Mouse (Mus musculus) E14TG2a.4 (cell line): ENCODE results near the gene Ccdc51.
"Not testable (repeated sequence)": the region's sequence is repeated elsewhere in the genome, so short reads cannot be mapped to it uniquely, and the experiment has no call there.

ENCODE experiments used
- H3K27me3 ChIP-seq: 2 replicates; pipeline ENCODE4 v1.6.1; 2014; ENCODE audit warnings: low read length, control low read depth; ENCODE audit not compliant: insufficient read depth
- H3K36me3 ChIP-seq: 2 replicates; pipeline ENCODE4 v1.6.1; 2014; ENCODE audit warnings: low read length, control low read depth; ENCODE audit not compliant: insufficient read depth
- H3K4me1 ChIP-seq: replicated peaks from 2 replicates; pipeline ENCODE4 v1.6.1; 2014; ENCODE audit warnings: low read depth, low read length, control low read depth
- H3K4me3 ChIP-seq: replicated peaks from 2 replicates; pipeline ENCODE4 v1.5.1; 2014; ENCODE audit warnings: mild to moderate bottlenecking, low read length
- H3K9me3 ChIP-seq: 2 replicates; pipeline ENCODE4 v1.6.1; 2014; ENCODE audit warnings: low read length, control low read depth
- CTCF ChIP-seq: conservative IDR thresholded peaks from 2 replicates; pipeline ENCODE4 v1.5.1; 2014; ENCODE audit warnings: low read length
- NANOG ChIP-seq: IDR thresholded peaks from 2 replicates; pipeline ENCODE4 v1.6.1; 2014; ENCODE audit warnings: borderline replicate concordance, low read length, mixed read lengths
- POU5F1 ChIP-seq: IDR thresholded peaks from 2 replicates; pipeline ENCODE4 v1.6.1; 2014; ENCODE audit warnings: low read length, borderline replicate concordance

Gene Ccdc51

GRCm38 (mm10) chr9:109130076-109130475, 47.8 kb downstream of the Ccdc51 start:
- no peaks in the 10 kb centered on the region for H3K4me1 ChIP-seq
- no peak for TF ChIP-seq NANOG
- TF ChIP-seq POU5F1, result no peak
- no peak for TF ChIP-seq CTCF
- no peak overlapping the region for H3K4me3 ChIP-seq
- H3K27me3 ChIP-seq, result no peaks in the 10 kb centered on the region
- no peaks in the 10 kb centered on the region for H3K36me3 ChIP-seq
- H3K9me3 ChIP-seq, result peaks cover 13% of the 10 kb centered on the region

- H3K36me3 ChIP-seq, H3K4me3 ChIP-seq, H3K4me1 ChIP-seq, H3K27me3 ChIP-seq: not testable (repeated sequence)
- H3K9me3 ChIP-seq, result peaks cover 20% of the 10 kb centered on the region
- TF ChIP-seq CTCF, result peak; percentile 68
Measured at GRCm38 (mm10) chr9:109140414-109140813, 58.1 kb downstream of the Ccdc51 start.
